Mouse (Mus musculus): ENCODE data around the gene Lin37. TPM values are rescaled to one million over a fixed set of nuclear protein-coding genes. Genes with fewer than 3 reads are reported as not detected.
A peak's percentile ranks its signal among the peaks of the same experiment; 100 is the strongest.

Lin37 gene
- polyA plus RNA-seq, 1 experiment from 2014 or later, result 40.8 TPM

DNA sequence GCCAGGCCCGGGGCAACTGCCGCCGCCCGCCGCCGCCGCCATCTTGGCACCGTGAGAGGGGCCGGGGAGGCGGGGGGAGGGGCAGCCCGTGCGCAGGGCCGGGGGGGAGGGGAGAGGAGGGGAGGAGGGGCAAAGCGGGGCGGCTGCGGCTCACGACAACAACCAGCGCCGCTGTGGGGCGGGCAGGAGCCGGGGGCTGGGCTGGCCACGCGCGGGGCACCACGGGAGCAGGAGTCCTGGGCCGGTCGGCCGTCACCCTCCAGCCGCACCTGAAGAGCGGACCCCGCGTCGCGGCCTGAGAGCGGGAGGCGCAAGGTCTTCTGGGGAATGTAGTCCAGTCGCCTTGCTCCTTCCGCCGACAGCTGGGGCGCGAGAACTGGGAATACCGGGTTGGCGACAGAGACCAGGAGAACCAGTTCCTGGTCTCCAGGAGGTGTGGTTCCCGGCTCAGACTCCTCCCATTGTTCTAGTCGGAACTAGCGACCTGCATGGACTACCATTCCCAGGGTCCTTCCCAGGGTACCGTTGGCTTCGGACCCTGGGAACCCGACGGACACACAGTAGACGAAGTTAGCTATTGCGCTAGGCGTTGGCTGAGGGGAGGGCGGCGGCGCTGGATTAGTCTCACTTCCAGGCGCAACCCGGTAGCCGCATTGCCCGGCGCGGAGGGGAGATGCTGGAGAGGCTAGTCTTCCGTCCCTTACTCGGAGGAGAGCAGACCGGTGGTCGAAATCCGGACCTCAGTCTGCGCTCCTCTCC is 29.2 kb upstream of the Lin37 start, which contains the start of gene Kmt2b:
TSS of gene Kmt2b (minus strand) at position 51 of the 759 bp plus-strand sequence.
- Histone ChIP-seq H3K9me3 (replicated peaks; ENCODE audit: low read length) (no peaks in the 10 kb centered on the region), H3K4me1 (replicated peaks; ENCODE audit: insufficient read depth, low read length) (peaks cover 12% of the 10 kb centered on the region), H3K4me2 (ENCODE audit: low read length) (peak within 1 kb of the TSS; percentile 91), H3K27me3 (ENCODE audit: insufficient read depth, low read length) (no peaks in the 10 kb centered on the region), H3K36me3 (ENCODE audit: insufficient read depth, low read length) (peaks cover 26% of the 10 kb centered on the region), H3K4me3 (replicated peaks; ENCODE audit: low read depth, low read length) (peak within 1 kb of the TSS; percentile 99), H3K27ac (peak within 1 kb of the TSS; percentile 93), H3K9ac (ENCODE audit: low read depth, low read length) (peak within 1 kb of the TSS; percentile 98)
- ATAC-seq (replicated peaks; ENCODE audit: low FRiP score, low read depth), result peak; percentile 95
- DNase-seq (ENCODE audit: low spot score), result peak; percentile 99
- WGBS, result 1% methylated on average over 45 of the region's 68 CpGs
- no peak; the same call in 1 of the 2 replicates for TF ChIP-seq CTCF (IDR thresholded peaks at IDR 0.05; ENCODE audit: low read depth)

DNA sequence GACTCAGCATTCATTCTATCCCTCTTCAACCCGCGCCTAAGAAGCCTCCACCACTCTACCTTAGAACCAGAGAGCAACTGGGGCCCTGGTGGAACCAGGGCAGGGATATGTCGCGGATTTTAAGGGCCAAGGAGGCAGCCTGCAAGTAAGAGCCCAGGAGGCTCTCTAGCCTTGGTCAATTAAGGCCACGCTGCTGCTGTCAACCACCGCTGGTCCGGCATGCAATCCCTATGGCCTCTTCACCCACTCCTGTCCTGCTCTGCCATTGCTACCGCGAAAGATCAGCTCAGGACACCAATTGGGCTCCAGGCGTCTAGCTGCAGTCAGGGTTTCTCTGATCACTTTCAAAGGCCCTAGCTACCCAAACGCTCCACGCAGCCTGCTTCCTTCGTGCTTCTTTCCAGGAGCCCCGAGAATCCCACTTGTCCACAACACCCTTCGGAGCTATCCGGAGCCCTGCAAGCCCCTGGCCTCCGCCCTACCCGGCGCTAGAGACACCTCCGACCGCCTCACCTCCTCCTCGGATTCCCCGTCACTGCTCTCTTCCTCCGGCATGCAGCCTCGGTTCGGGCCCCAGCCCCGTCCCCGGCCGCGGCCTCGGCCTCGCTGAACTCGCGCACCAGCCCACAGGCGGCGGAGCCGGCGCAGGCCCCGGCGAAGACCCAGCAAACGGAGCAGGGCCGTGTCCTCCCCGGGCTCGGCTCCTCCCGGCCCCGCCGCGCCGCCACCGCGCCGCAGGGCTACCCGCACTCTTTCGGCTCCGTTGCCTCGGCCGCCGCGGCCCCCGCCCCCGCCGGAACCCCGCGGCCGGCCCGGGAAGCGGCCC is 28.4 kb upstream of the Lin37 start:
- Histone ChIP-seq H3K4me1 (replicated peaks; ENCODE audit: insufficient read depth, low read length) (peaks cover 12% of the 10 kb centered on the region), H3K27me3 (ENCODE audit: insufficient read depth, low read length) (no peaks in the 10 kb centered on the region), H3K9ac (ENCODE audit: low read depth, low read length) (peak overlapping the region; percentile 98), H3K4me2 (ENCODE audit: low read length) (peak overlapping the region; percentile 91), H3K36me3 (ENCODE audit: insufficient read depth, low read length) (peaks cover 33% of the 10 kb centered on the region), H3K27ac (peak overlapping the region; percentile 93), H3K4me3 (replicated peaks; ENCODE audit: low read depth, low read length) (peak overlapping the region; percentile 99), H3K9me3 (replicated peaks; ENCODE audit: low read length) (no peaks in the 10 kb centered on the region)
- ATAC-seq (replicated peaks; ENCODE audit: low FRiP score, low read depth) (peak; percentile 9), DNase-seq (ENCODE audit: low spot score) (peak; percentile 57)
- WGBS, result under 1% methylated on average over 66 of the region's 67 CpGs
- no peak for TF ChIP-seq CTCF (IDR thresholded peaks at IDR 0.05; ENCODE audit: low read depth)

DNA sequence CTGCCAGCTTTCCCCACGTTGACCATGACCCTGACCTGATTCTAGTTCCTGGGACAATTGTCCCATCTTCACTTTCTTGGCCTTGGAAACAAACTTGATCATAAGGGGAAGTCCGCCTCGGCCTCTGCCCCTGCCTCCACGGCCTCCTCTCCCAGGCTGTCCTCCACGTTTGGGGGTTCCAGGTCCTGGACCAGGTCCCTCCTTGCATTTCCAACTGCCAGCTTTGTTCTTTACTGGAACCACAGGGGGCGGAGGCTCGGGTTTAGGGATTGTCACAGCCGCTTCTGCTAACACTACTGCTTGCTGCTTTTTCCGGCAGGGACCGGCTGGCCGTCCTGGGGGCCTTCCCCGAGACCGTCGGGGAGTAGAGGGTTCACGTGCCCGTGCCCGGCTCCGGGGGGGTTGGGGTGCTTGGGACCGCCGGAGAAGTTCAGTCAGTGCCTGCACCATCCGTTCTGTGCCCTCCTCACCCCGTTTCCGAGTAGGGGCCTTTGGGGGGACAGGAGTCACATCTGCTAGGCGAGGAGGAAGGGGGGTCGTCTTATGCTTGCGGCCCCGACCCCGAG is 26.9 kb upstream of the Lin37 start:
- 86% methylated on average over 28 of the region's 28 CpGs for WGBS
- Histone ChIP-seq H3K36me3 (ENCODE audit: insufficient read depth, low read length) (peaks cover 48% of the 10 kb centered on the region), H3K4me1 (replicated peaks; ENCODE audit: insufficient read depth, low read length) (peaks cover 12% of the 10 kb centered on the region), H3K9me3 (replicated peaks; ENCODE audit: low read length) (no peaks in the 10 kb centered on the region), H3K4me3 (replicated peaks; ENCODE audit: low read depth, low read length) (no peak overlapping the region), H3K9ac (ENCODE audit: low read depth, low read length) (no peak overlapping the region), H3K4me2 (ENCODE audit: low read length) (peak overlapping the region; percentile 91; the same call in 1 of the 2 replicates), H3K27me3 (ENCODE audit: insufficient read depth, low read length) (no peaks in the 10 kb centered on the region), H3K27ac (no peak overlapping the region)
- no peak for TF ChIP-seq CTCF (IDR thresholded peaks at IDR 0.05; ENCODE audit: low read depth)
- ATAC-seq (replicated peaks; ENCODE audit: low FRiP score, low read depth) (no peak), DNase-seq (ENCODE audit: low spot score) (no peak)

DNA sequence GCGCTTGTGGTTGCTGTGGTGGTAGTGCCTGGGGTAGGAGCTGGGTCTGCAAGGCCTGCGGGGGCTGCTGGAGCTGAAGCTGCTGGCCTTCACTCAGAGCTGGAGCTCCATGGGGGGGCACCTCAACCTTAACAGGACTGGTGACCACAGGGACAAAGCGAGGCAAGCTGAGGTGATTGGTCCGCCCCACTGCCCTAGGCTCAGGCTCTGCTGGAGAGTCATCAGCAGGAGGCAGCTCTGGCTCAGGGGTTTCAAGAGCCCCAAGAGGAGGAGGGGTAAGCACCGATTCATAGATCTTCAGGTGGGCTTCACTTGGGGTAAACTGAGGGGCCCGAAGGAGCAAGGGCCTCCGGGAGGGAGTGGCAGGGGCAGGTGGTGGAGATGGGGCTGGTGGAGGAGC is 25.5 kb upstream of the Lin37 start:
- ATAC-seq (replicated peaks; ENCODE audit: low FRiP score, low read depth) (no peak), DNase-seq (ENCODE audit: low spot score) (no peak)
- H3K4me2 ChIP-seq (ENCODE audit: low read length), result no peak overlapping the region
- H3K9ac ChIP-seq (ENCODE audit: low read depth, low read length), result no peak overlapping the region
- H3K36me3 ChIP-seq (ENCODE audit: insufficient read depth, low read length), result peaks cover 57% of the 10 kb centered on the region
- no peaks in the 10 kb centered on the region for H3K9me3 ChIP-seq (replicated peaks; ENCODE audit: low read length)
- TF ChIP-seq CTCF (IDR thresholded peaks at IDR 0.05; ENCODE audit: low read depth), result no peak
- H3K27ac ChIP-seq, result no peak overlapping the region
- 94% methylated on average over 7 of the region's 7 CpGs for WGBS
- no peak overlapping the region for H3K4me3 ChIP-seq (replicated peaks; ENCODE audit: low read depth, low read length)
- H3K4me1 ChIP-seq (replicated peaks; ENCODE audit: insufficient read depth, low read length), result peaks cover 12% of the 10 kb centered on the region
- H3K27me3 ChIP-seq (ENCODE audit: insufficient read depth, low read length), result no peaks in the 10 kb centered on the region

DNA sequence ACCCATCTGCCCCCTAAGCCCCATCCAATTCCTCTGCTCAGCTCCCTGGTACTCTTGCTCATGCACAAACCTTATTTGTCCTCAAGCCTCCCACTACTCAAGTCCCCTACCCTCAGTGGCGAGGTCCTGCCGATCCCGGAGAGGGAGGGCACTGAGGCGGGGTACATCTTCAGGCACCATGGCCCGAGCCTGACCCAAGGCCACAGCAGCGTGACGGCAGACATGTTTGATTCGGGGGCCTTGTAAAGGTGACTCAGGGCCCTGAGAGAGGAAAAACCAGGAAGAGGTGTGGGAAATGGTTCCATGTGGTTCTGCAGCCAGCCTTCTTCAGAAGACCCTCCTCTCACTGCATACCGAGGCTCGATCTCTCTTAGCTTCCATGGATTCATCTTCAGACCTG is 24.7 kb upstream of the Lin37 start:
- peaks cover 6% of the 10 kb centered on the region; the same call in 1 of the 2 replicates for H3K4me1 ChIP-seq (replicated peaks; ENCODE audit: insufficient read depth, low read length)
- no peak for TF ChIP-seq CTCF (IDR thresholded peaks at IDR 0.05; ENCODE audit: low read depth)
- H3K4me3 ChIP-seq (replicated peaks; ENCODE audit: low read depth, low read length), result no peak overlapping the region
- no peak overlapping the region for H3K27ac ChIP-seq
- H3K4me2 ChIP-seq (ENCODE audit: low read length), result no peak overlapping the region
- WGBS, result 89% methylated on average over 10 of the region's 10 CpGs
- H3K9ac ChIP-seq (ENCODE audit: low read depth, low read length), result no peak overlapping the region
- no peaks in the 10 kb centered on the region for H3K9me3 ChIP-seq (replicated peaks; ENCODE audit: low read length)
- DNase-seq (ENCODE audit: low spot score), result no peak
- H3K36me3 ChIP-seq (ENCODE audit: insufficient read depth, low read length), result peaks cover 65% of the 10 kb centered on the region
- ATAC-seq (replicated peaks; ENCODE audit: low FRiP score, low read depth), result no peak
- H3K27me3 ChIP-seq (ENCODE audit: insufficient read depth, low read length), result no peaks in the 10 kb centered on the region

DNA sequence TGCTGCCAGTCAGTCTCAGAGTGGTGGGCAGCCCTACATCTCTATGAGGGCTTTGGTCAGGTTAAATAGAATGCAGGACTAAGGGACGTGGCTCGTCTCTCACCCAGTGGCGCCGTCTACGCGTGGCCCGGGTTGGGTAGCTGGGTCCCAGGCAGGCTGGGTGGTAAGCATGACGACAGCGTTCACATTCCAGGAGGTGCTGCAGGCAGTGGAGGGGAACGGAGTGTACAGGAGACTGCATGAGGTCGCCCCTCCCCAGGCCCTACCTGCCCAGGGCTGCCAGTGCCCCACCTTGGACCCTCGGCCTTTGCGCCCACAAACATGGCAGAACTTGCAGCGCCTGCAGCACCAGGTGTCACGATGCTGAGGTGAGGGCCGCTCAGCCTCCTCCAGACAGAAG is 21.9 kb upstream of the Lin37 start:
- Histone ChIP-seq H3K27me3 (ENCODE audit: insufficient read depth, low read length) (no peaks in the 10 kb centered on the region), H3K27ac (no peak overlapping the region), H3K9ac (ENCODE audit: low read depth, low read length) (no peak overlapping the region), H3K4me2 (ENCODE audit: low read length) (no peak overlapping the region), H3K36me3 (ENCODE audit: insufficient read depth, low read length) (peaks cover 89% of the 10 kb centered on the region), H3K4me3 (replicated peaks; ENCODE audit: low read depth, low read length) (no peak overlapping the region), H3K4me1 (replicated peaks; ENCODE audit: insufficient read depth, low read length) (no peaks in the 10 kb centered on the region), H3K9me3 (replicated peaks; ENCODE audit: low read length) (no peaks in the 10 kb centered on the region)
- no peak for DNase-seq (ENCODE audit: low spot score)
- ATAC-seq (replicated peaks; ENCODE audit: low FRiP score, low read depth), result peak; percentile 61
- WGBS, result 85% methylated on average over 16 of the region's 16 CpGs
- no peak for TF ChIP-seq CTCF (IDR thresholded peaks at IDR 0.05; ENCODE audit: low read depth)
